Mouse (Mus musculus) liver, embryonic 11.5 days (tissue): ENCODE results near the gene Wfdc12. TPM values are rescaled to one million over a fixed set of nuclear protein-coding genes. Genes with fewer than 3 reads are reported as not detected.

Experiments
- ATAC-seq: fragments of 200-750 bp; cut with Nextera tagmentation; replicated peaks from 2 replicates; pipeline ENCODE4 v1.8.0; 2017; ENCODE audit warnings: moderate number of reproducible peaks, mild to moderate bottlenecking, moderate TSS enrichment, moderate library complexity; ENCODE audit not compliant: low FRiP score
- DNase-seq: peaks from one replicate; pipeline ENCODE4 v3.0.0-alpha.2; 2017; ENCODE audit warnings: low spot score
- H3K27ac ChIP-seq: fragments of 300-500 bp; sonication (generic); 2 replicates; pipeline ENCODE4 v1.5.1; 2014; ENCODE audit warnings: mild to moderate bottlenecking, low read depth, low read length, control low read depth
- H3K27me3 ChIP-seq: fragments of 300-500 bp; sonication (generic); replicated peaks from 2 replicates; pipeline ENCODE4 v1.6.1; 2014; ENCODE audit warnings: low read length, mixed read lengths; ENCODE audit not compliant: control insufficient read depth, insufficient read depth
- H3K36me3 ChIP-seq: fragments of 300-500 bp; sonication (generic); 2 replicates; pipeline ENCODE4 v1.6.1; 2014; ENCODE audit warnings: mild to moderate bottlenecking, low read length, moderate library complexity, mixed read lengths; ENCODE audit not compliant: control insufficient read depth, insufficient read depth
- H3K4me1 ChIP-seq: fragments of 300-500 bp; sonication (generic); replicated peaks from 2 replicates; pipeline ENCODE4 v1.6.1; 2014; ENCODE audit warnings: low read length, mixed read lengths; ENCODE audit not compliant: control insufficient read depth, insufficient read depth
- H3K4me2 ChIP-seq: fragments of 300-500 bp; sonication (generic); 2 replicates; pipeline ENCODE4 v1.6.1; 2014; ENCODE audit warnings: mild to moderate bottlenecking, control low read depth, moderate library complexity
- H3K4me3 ChIP-seq: fragments of 300-500 bp; sonication (generic); 2 replicates; pipeline ENCODE4 v1.5.1; 2014; ENCODE audit warnings: low read depth, low read length, control low read depth
- H3K9ac ChIP-seq: fragments of 300-500 bp; sonication (generic); 2 replicates; pipeline ENCODE4 v1.6.1; 2014; ENCODE audit warnings: low read depth, low read length, control low read depth
- H3K9me3 ChIP-seq: fragments of 300-500 bp; sonication (generic); 2 replicates; pipeline ENCODE4 v1.6.1; 2016; ENCODE audit warnings: low read length, inconsistent platforms, mixed read lengths; ENCODE audit not compliant: control insufficient read depth
- WGBS: fragments of 180-500 bp; shearing (Covaris S2); extraction: QIAGEN DNeasy Blood & Tissue Kit; methylation state at CpG from one replicate; pipeline ENCODE4 v1.1.7; 2014; 5-methylcytosine and 5-hydroxymethylcytosine counted together
- polyA plus RNA-seq: library from polyadenylated mRNA; unstranded; fragments of >200 nt; fragmentation: Nextera tagmentation; extraction: Ambion mirVana; gene quantifications from 2 replicates; pipeline ENCODE4 v1.2.1, GENCODE M21; 2014

The Wfdc12 gene
- polyA plus RNA-seq, 1 experiment from 2014 or later: not detected

DNA sequence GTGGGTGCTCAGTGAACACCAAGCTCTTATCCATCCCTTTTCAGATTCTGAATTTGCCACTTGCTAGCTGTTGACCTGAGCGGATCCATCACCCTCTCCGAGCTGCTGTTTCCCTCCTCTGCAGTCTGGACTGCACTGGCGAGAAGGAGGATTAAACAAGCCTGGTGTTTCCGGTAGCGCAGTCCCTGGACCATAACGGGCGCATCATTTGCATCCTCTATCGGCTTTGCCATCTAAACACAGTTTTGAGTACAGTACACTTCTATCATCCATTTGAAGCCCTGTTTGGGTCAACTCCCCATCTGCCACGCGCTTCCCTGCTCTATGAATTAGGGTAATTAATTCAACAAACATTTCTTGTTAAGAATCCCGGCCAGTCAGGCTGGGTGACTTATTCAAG is 20.1 kb downstream of the Wfdc12 start:
- no peak overlapping the region for H3K4me2 ChIP-seq

GRCm38 (mm10) chr2:164168571-164168946 is 21.8 kb downstream of the Wfdc12 start:
- DNase-seq (no peak), ATAC-seq (0 out of 2 replicates have a peak, but pooled peaks have one; percentile 12)
- Histone ChIP-seq H3K4me2 (peak overlapping the region; percentile 58), H3K4me3 (peak overlapping the region; percentile 38), H3K36me3 (no peaks in the 10 kb centered on the region), H3K9me3 (no peaks in the 10 kb centered on the region), H3K9ac (no peak overlapping the region), H3K4me1 (peaks cover 3% of the 10 kb centered on the region; the same call in 1 of the 2 replicates), H3K27ac (no peak overlapping the region), H3K27me3 (peaks cover 68% of the 10 kb centered on the region)
- 9% methylated on average over 42 of the region's 42 CpGs for WGBS

More for the DNA sequence above, 20.1 kb downstream of the Wfdc12 start:
- Histone ChIP-seq H3K9ac (no peak overlapping the region), H3K36me3 (no peaks in the 10 kb centered on the region), H3K27ac (no peak overlapping the region), H3K27me3 (peaks cover 71% of the 10 kb centered on the region), H3K9me3 (no peaks in the 10 kb centered on the region), H3K4me3 (no peak overlapping the region), H3K4me1 (peaks cover 3% of the 10 kb centered on the region; the same call in 1 of the 2 replicates)
- DNase-seq (no peak), ATAC-seq (no peak)
- 11% methylated on average over 11 of the region's 11 CpGs for WGBS

DNA sequence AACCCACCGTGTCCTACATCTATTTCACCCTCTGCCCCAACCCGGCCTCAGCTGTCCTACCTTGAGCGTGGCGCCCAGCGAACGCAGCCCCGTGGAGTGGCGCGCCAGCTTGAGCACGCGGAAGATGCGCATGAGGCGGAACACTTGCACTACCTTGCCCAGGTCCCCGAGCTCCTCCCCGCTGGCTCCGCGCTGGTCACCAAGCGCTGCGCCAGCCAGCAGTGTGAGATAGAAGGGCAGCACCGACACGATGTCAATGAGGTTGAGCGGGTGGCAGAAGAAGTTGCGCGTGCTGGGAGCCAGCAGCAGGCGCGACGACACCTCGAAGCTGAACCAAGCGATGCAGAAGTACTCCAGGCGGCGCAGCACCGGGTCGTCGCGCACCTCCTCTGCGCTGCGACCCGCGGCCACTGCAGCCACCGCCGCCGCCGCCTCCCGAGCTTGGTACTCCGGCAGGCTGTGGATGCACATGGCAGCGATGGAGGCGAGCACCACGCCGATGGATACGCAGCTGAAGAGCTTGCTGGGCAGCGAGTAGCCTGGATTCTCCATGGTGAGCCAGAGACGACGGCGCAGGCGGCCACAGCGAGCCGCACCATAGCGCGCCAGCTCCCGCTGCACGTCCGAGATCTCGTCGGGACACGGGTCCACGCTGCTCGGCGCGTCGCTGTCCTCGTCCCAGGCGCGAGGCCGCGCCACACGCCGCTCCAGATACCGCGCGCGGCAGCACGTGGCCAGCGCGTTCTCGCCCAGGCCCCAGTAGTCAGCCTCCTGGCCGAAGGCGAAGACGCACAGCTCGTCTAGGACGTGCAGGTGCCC is 22.4 kb downstream of the Wfdc12 start:
- ATAC-seq: no peak; the same call in 1 of the 2 replicates
- WGBS: 14% methylated on average over 90 of the region's 90 CpGs
- no peak overlapping the region for H3K9ac ChIP-seq

DNA sequence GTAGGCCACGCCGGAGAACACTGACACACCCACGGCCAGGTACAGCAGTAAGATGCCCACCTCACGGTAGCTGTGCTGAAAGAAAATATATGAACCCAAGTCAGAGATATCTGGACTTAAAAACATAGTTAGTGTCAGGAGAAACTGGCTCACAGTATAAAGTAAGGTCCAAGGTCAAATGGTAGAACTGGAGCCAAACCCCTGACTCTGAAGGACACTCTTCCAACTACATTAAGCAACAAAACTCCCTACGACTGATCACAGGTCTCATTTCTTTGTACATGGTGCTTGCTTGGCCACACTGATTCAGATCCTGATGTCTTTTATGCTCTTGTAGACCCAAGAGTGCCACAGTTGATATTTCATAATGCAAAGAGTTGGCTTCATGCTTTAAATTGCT is 25.5 kb downstream of the Wfdc12 start:
- no peaks in the 10 kb centered on the region for H3K9me3 ChIP-seq
- ATAC-seq (no peak), DNase-seq (no peak)
- no peak overlapping the region for H3K27ac ChIP-seq
- H3K4me1 ChIP-seq: peaks cover 3% of the 10 kb centered on the region; the same call in 1 of the 2 replicates
- H3K9ac ChIP-seq: no peak overlapping the region
- no peak overlapping the region for H3K4me2 ChIP-seq
- no peak overlapping the region for H3K4me3 ChIP-seq
- H3K36me3 ChIP-seq: no peaks in the 10 kb centered on the region
- peaks cover 44% of the 10 kb centered on the region for H3K27me3 ChIP-seq
- 89% methylated on average over 5 of the region's 5 CpGs for WGBS

More for the DNA sequence above, 22.4 kb downstream of the Wfdc12 start:
- H3K4me2 ChIP-seq: peak overlapping the region; percentile 58
- H3K27ac ChIP-seq: no peak overlapping the region
- peaks cover 3% of the 10 kb centered on the region; the same call in 1 of the 2 replicates for H3K4me1 ChIP-seq
- H3K36me3 ChIP-seq: no peaks in the 10 kb centered on the region
- peaks cover 65% of the 10 kb centered on the region for H3K27me3 ChIP-seq
- H3K4me3 ChIP-seq: peak overlapping the region; percentile 38
- DNase-seq: no peak
- H3K9me3 ChIP-seq: no peaks in the 10 kb centered on the region

GRCm38 (mm10) chr2:164161515-164162055 is 28.8 kb downstream of the Wfdc12 start:
- no peaks in the 10 kb centered on the region for H3K4me1 ChIP-seq
- no peaks in the 10 kb centered on the region for H3K36me3 ChIP-seq
- no peak overlapping the region for H3K4me2 ChIP-seq
- H3K27ac ChIP-seq: no peak overlapping the region
- 81% methylated on average over 11 of the region's 11 CpGs for WGBS
- DNase-seq: no peak
- no peaks in the 10 kb centered on the region for H3K9me3 ChIP-seq
- ATAC-seq: no peak
- no peak overlapping the region for H3K9ac ChIP-seq
- H3K27me3 ChIP-seq: peaks cover 11% of the 10 kb centered on the region
- H3K4me3 ChIP-seq: no peak overlapping the region

GRCm38 (mm10) chr2:164158838-164159237 is 31.6 kb downstream of the Wfdc12 start:
- H3K4me2 ChIP-seq: no peak overlapping the region
- H3K27me3 ChIP-seq: no peaks in the 10 kb centered on the region
- DNase-seq (no peak), ATAC-seq (no peak)
- H3K9me3 ChIP-seq: no peaks in the 10 kb centered on the region
- H3K9ac ChIP-seq: no peak overlapping the region
- H3K4me1 ChIP-seq: no peaks in the 10 kb centered on the region
- H3K4me3 ChIP-seq: no peak overlapping the region
- 0 out of 2 replicates have a peak, but pooled peaks cover 2% of the 10 kb centered on the region for H3K36me3 ChIP-seq
- 88% methylated on average over 2 of the region's 2 CpGs for WGBS
- H3K27ac ChIP-seq: no peak overlapping the region

DNA sequence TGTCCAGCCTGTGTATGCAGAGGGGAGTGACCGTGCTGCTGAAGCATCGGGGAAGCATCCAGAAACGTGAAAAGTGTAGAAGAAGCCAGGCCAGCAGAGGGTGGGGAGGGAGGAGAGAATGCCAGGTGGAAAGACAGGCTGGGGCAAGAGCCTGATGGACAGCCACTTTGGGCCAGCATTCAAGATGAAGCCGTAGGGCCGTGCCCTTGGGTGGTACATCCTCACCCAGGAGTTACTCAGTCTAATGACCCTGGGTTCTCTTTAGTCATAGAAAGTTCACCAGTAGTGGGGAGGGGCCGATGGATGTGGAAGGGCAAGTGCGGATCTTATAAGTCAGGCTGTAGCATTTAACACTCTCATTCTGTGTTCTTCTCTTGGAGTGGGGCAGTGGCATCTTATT is 34.2 kb downstream of the Wfdc12 start:
- H3K4me3 ChIP-seq: no peak overlapping the region
- H3K27ac ChIP-seq: no peak overlapping the region
- DNase-seq (no peak), ATAC-seq (no peak)
- 89% methylated on average over 7 of the region's 7 CpGs for WGBS
- H3K27me3 ChIP-seq: no peaks in the 10 kb centered on the region
- H3K4me2 ChIP-seq: no peak overlapping the region
- H3K36me3 ChIP-seq: peaks cover 16% of the 10 kb centered on the region; the same call in 1 of the 2 replicates
- no peak overlapping the region for H3K9ac ChIP-seq
- no peaks in the 10 kb centered on the region for H3K9me3 ChIP-seq
- no peaks in the 10 kb centered on the region for H3K4me1 ChIP-seq

- H3K4me2 ChIP-seq: no peak overlapping the region
- no peak overlapping the region for H3K9ac ChIP-seq
- WGBS: 92% methylated on average over 10 of the region's 10 CpGs
- H3K9me3 ChIP-seq: no peaks in the 10 kb centered on the region
- H3K4me1 ChIP-seq: no peaks in the 10 kb centered on the region
- H3K4me3 ChIP-seq: no peak overlapping the region
- no peak for DNase-seq
- H3K36me3 ChIP-seq: peaks cover 16% of the 10 kb centered on the region; the same call in 1 of the 2 replicates
- no peak overlapping the region for H3K27ac ChIP-seq
- ATAC-seq: no peak
- no peaks in the 10 kb centered on the region for H3K27me3 ChIP-seq
Observed at GRCm38 (mm10) chr2:164154007-164154406, 36.4 kb downstream of the Wfdc12 start.
